Mouse (Mus musculus) heart, postnatal 0 days (tissue): Measurements from ENCODE around the gene Veph1.

Experiments
- CTCF ChIP-seq: IDR thresholded peaks from 2 replicates; pipeline ENCODE4 v1.5.1; 2016; ENCODE audit warnings: antibody characterized with exemption, control low read depth, low read depth
- EP300 ChIP-seq: IDR thresholded peaks from 2 replicates; pipeline ENCODE4 v1.6.1; 2016; ENCODE audit warnings: antibody characterized with exemption, low read depth

GRCm38 (mm10) chr3:66215759-66216158, 80.9 kb downstream of the Veph1 start:
- TF ChIP-seq CTCF, result no peak
- TF ChIP-seq EP300, result no peak
